Mouse (Mus musculus): ENCODE measurements around the gene Hist1h2ap.

GRCm38 (mm10) chr13:21880735-21881134, 47.4 kb upstream of the Hist1h2ap start:
- TF ChIP-seq CTCF (conservative IDR thresholded peaks at IDR 0.05; ENCODE audit: low read length) (no peak), POU5F1 (IDR thresholded peaks at IDR 0.05; ENCODE audit: borderline replicate concordance, low read length) (no peak), NANOG (IDR thresholded peaks at IDR 0.05; ENCODE audit: borderline replicate concordance, low read length) (no peak)
